Mouse (Mus musculus): ENCODE measurements at regions not wholly inside any gene's neighbourhood (a gene's known extent, or its start where the extent isn't known, plus 50 kb on each side); places are given as distances from the start of the nearest gene placed in this dataset.

DNA sequence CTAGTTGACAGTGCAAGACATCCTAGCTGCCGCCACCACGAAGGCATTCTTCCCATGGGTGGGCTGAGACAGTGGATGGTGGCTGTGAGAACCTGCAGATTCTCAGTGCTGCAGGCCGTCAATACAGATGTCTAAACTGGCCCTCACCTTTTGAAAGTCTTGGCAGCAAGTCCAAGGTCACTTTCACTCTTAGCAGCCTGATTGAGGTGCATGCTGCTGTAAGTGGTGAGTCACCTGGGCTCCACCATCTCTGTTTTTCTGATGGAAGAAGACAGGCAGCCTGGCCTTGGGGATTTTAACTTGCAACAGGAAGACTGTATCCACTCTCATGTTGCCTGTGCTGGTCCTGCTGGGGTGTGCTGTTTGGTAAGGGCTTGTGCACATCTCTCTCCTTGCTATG, 129.3 kb downstream of the Zfp706 start:
- no peak for TF ChIP-seq CTCF (IDR thresholded peaks at IDR 0.05; ENCODE audit: low read depth)
- no peak for TF ChIP-seq EP300 (IDR thresholded peaks at IDR 0.05; ENCODE audit: low read depth)
